Mouse (Mus musculus): Measurements from ENCODE around the gene Copa. TPM values are rescaled to one million over a fixed set of nuclear protein-coding genes. Genes with fewer than 3 reads are reported as not detected.

Copa gene
- polyA plus RNA-seq, 1 experiment = 163 TPM

- Histone ChIP-seq H3K36me3 (ENCODE audit: control insufficient read depth, insufficient read depth, low read length, poor library complexity, severe bottlenecking) (peaks cover 37% of the 10 kb centered on the region), H3K4me3 (ENCODE audit: low read depth, low read length) (no peak overlapping the region), H3K9me3 (replicated peaks; ENCODE audit: control insufficient read depth, insufficient read depth, low read length, poor library complexity, severe bottlenecking) (no peaks in the 10 kb centered on the region), H3K27ac (ENCODE audit: insufficient read depth, low read length) (no peak overlapping the region), H3K4me1 (ENCODE audit: control insufficient read depth, insufficient read depth, low read length) (no peaks in the 10 kb centered on the region), H3K27me3 (ENCODE audit: control insufficient read depth, insufficient read depth, low read length, poor library complexity, severe bottlenecking) (no peaks in the 10 kb centered on the region), H3K9ac (ENCODE audit: low read depth, poor library complexity, severe bottlenecking) (no peak overlapping the region)
- no peak for TF ChIP-seq CTCF (IDR thresholded peaks at IDR 0.05; ENCODE audit: low read depth, low read length)
- TF ChIP-seq EP300 (IDR thresholded peaks at IDR 0.05; ENCODE audit: insufficient read depth, low read depth, low read length) = no peak
- TF ChIP-seq POLR2A (IDR thresholded peaks at IDR 0.05; ENCODE audit: insufficient read depth, low read length) = no peak
These were observed 12.9 kb downstream of the Copa start for GRCm38 (mm10) chr1:172095202-172095601.

DNA sequence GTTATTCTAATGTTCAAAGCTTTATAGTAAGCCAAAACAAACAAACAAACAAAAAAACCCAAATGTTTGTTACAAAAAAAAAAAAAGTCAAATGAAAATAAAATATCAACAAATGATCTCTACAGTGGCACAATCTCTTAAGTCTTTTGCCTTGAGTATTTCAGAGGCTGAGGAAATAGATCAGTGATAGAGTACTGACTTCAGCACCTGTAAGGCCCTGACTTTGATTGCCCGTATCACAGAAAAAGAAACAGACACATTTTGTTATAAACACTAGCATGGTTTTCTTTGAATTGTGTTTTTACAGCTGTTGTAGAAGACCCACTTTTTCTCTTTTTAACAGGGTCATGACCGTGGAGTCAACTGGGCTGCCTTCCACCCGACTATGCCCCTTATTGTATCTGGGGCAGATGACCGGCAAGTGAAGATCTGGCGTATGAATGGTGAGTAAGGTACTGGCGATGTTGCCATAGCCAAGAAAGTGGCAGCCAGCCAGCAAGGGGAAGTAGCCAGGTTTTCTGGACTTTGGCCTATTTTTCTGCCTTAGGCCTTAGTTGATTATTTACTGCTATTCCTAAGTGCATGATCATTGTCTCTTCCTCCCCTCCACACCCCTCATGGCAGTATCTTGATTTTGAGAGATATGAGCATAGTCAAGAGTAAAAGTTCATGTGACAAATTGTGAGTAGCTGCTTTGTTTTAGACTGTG, 17.1 kb downstream of the Copa start:
- TF ChIP-seq EP300 (IDR thresholded peaks at IDR 0.05; ENCODE audit: insufficient read depth, low read depth, low read length) = no peak
- TF ChIP-seq CTCF (IDR thresholded peaks at IDR 0.05; ENCODE audit: low read depth, low read length) = no peak
- no peak for TF ChIP-seq POLR2A (IDR thresholded peaks at IDR 0.05; ENCODE audit: insufficient read depth, low read length)
- no peaks in the 10 kb centered on the region for H3K4me1 ChIP-seq (ENCODE audit: control insufficient read depth, insufficient read depth, low read length)
- no peak overlapping the region for H3K9ac ChIP-seq (ENCODE audit: low read depth, poor library complexity, severe bottlenecking)
- no peaks in the 10 kb centered on the region for H3K27me3 ChIP-seq (ENCODE audit: control insufficient read depth, insufficient read depth, low read length, poor library complexity, severe bottlenecking)
- H3K27ac ChIP-seq (ENCODE audit: insufficient read depth, low read length) = no peak overlapping the region
- peaks cover 29% of the 10 kb centered on the region for H3K36me3 ChIP-seq (ENCODE audit: control insufficient read depth, insufficient read depth, low read length, poor library complexity, severe bottlenecking)
- H3K9me3 ChIP-seq (replicated peaks; ENCODE audit: control insufficient read depth, insufficient read depth, low read length, poor library complexity, severe bottlenecking) = no peaks in the 10 kb centered on the region
- no peak overlapping the region for H3K4me3 ChIP-seq (ENCODE audit: low read depth, low read length)

DNA sequence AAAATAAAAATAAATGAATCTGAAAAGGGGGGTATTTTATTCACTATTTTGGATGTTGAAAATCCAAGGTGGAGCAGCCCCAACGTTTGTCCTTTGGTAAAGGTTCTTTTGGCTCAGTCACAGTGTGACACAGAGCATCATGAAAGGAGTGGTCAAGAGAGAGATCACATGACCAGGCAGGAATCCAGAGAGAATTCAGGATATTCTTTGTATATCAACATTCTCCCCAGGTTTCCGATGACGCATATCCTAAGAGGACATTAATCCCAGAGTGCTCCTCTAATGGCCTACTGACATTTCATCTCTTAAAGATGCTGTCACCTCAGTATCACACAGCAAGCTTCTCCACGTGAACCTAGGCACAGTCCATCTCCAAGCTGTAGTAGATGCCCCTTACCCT, 21.3 kb downstream of the Copa start:
- H3K27me3 ChIP-seq (ENCODE audit: control insufficient read depth, insufficient read depth, low read length, poor library complexity, severe bottlenecking) = no peaks in the 10 kb centered on the region
- no peaks in the 10 kb centered on the region for H3K9me3 ChIP-seq (replicated peaks; ENCODE audit: control insufficient read depth, insufficient read depth, low read length, poor library complexity, severe bottlenecking)
- TF ChIP-seq POLR2A (IDR thresholded peaks at IDR 0.05; ENCODE audit: insufficient read depth, low read length) (no peak), EP300 (IDR thresholded peaks at IDR 0.05; ENCODE audit: insufficient read depth, low read depth, low read length) (no peak), CTCF (IDR thresholded peaks at IDR 0.05; ENCODE audit: low read depth, low read length) (no peak)
- peaks cover 29% of the 10 kb centered on the region for H3K36me3 ChIP-seq (ENCODE audit: control insufficient read depth, insufficient read depth, low read length, poor library complexity, severe bottlenecking)
- H3K9ac ChIP-seq (ENCODE audit: low read depth, poor library complexity, severe bottlenecking) = no peak overlapping the region
- no peak overlapping the region for H3K4me3 ChIP-seq (ENCODE audit: low read depth, low read length)
- no peak overlapping the region for H3K27ac ChIP-seq (ENCODE audit: insufficient read depth, low read length)
- no peaks in the 10 kb centered on the region for H3K4me1 ChIP-seq (ENCODE audit: control insufficient read depth, insufficient read depth, low read length)

- H3K4me1 ChIP-seq (ENCODE audit: control insufficient read depth, insufficient read depth, low read length) = no peaks in the 10 kb centered on the region
- peaks cover 35% of the 10 kb centered on the region for H3K36me3 ChIP-seq (ENCODE audit: control insufficient read depth, insufficient read depth, low read length, poor library complexity, severe bottlenecking)
- no peaks in the 10 kb centered on the region for H3K27me3 ChIP-seq (ENCODE audit: control insufficient read depth, insufficient read depth, low read length, poor library complexity, severe bottlenecking)
- H3K27ac ChIP-seq (ENCODE audit: insufficient read depth, low read length) = no peak overlapping the region
- H3K4me3 ChIP-seq (ENCODE audit: low read depth, low read length) = no peak overlapping the region
- no peak overlapping the region for H3K9ac ChIP-seq (ENCODE audit: low read depth, poor library complexity, severe bottlenecking)
- no peaks in the 10 kb centered on the region for H3K9me3 ChIP-seq (replicated peaks; ENCODE audit: control insufficient read depth, insufficient read depth, low read length, poor library complexity, severe bottlenecking)
- no peak for TF ChIP-seq POLR2A (IDR thresholded peaks at IDR 0.05; ENCODE audit: insufficient read depth, low read length)
- TF ChIP-seq EP300 (IDR thresholded peaks at IDR 0.05; ENCODE audit: insufficient read depth, low read depth, low read length) = no peak
- no peak for TF ChIP-seq CTCF (IDR thresholded peaks at IDR 0.05; ENCODE audit: low read depth, low read length)
These were observed 22.8 kb downstream of the Copa start for GRCm38 (mm10) chr1:172105101-172105500.

DNA sequence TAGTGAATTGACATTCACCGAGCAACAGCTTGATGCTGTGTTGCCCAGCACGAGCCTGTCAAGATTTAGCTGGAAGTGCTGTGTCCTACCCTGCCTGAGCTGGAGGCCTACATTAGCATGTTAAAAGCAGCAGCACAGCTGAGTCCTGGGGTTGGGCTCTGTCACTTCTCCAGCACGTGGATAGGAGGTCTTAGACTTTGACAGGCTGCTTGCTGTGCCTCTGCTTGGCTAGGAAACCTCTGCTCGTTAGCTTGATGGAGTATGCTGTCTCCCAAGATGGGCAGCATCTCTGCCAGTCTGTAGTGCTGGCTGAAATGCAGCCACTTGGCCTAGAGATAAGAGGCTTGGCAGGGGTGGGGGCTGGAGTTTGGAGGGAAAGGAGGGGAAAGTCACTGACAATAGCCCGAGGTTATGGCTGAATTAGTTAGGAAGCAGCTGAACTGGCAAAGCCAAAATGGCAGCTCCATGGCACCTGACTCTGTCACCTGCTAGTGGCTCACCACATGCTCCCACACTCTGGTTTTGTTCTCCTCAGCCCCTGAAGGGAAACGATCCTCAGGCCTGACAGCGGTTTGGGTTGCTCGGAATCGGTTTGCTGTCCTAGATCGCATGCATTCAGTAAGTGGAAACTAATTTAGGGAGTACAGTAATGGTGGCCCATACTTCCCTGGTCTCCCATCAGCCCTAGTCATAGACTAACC, 25.6 kb downstream of the Copa start:
- H3K9me3 ChIP-seq (replicated peaks; ENCODE audit: control insufficient read depth, insufficient read depth, low read length, poor library complexity, severe bottlenecking) = no peaks in the 10 kb centered on the region
- no peak overlapping the region for H3K4me3 ChIP-seq (ENCODE audit: low read depth, low read length)
- no peak overlapping the region for H3K9ac ChIP-seq (ENCODE audit: low read depth, poor library complexity, severe bottlenecking)
- H3K27ac ChIP-seq (ENCODE audit: insufficient read depth, low read length) = no peak overlapping the region
- H3K36me3 ChIP-seq (ENCODE audit: control insufficient read depth, insufficient read depth, low read length, poor library complexity, severe bottlenecking) = peaks cover 45% of the 10 kb centered on the region
- no peaks in the 10 kb centered on the region for H3K4me1 ChIP-seq (ENCODE audit: control insufficient read depth, insufficient read depth, low read length)
- no peaks in the 10 kb centered on the region for H3K27me3 ChIP-seq (ENCODE audit: control insufficient read depth, insufficient read depth, low read length, poor library complexity, severe bottlenecking)
- no peak for TF ChIP-seq CTCF (IDR thresholded peaks at IDR 0.05; ENCODE audit: low read depth, low read length)

DNA sequence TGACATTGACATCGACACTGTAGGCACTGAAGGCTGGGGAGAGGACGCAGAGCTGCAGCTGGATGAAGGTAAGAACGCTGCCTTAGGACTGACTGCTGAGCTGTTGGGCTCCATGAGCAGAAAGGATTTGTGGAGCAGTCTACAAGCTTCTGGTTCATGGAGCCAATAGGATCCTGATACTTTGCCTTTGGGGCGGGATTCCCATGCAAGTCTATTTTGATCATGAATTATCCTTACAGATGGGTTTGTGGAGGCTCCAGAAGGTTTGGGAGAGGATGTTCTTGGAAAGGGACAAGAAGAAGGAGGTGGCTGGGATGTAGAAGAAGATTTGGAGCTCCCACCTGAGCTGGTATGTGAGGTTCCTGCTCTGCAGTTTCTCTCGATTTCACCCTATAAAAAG, 34.6 kb downstream of the Copa start:
- TF ChIP-seq POLR2A (IDR thresholded peaks at IDR 0.05; ENCODE audit: insufficient read depth, low read length) = no peak
- TF ChIP-seq CTCF (IDR thresholded peaks at IDR 0.05; ENCODE audit: low read depth, low read length) = no peak
- TF ChIP-seq EP300 (IDR thresholded peaks at IDR 0.05; ENCODE audit: insufficient read depth, low read depth, low read length) = no peak
- H3K27me3 ChIP-seq (ENCODE audit: control insufficient read depth, insufficient read depth, low read length, poor library complexity, severe bottlenecking) = no peaks in the 10 kb centered on the region
- peaks cover 65% of the 10 kb centered on the region for H3K36me3 ChIP-seq (ENCODE audit: control insufficient read depth, insufficient read depth, low read length, poor library complexity, severe bottlenecking)
- no peaks in the 10 kb centered on the region for H3K9me3 ChIP-seq (replicated peaks; ENCODE audit: control insufficient read depth, insufficient read depth, low read length, poor library complexity, severe bottlenecking)
- H3K4me1 ChIP-seq (ENCODE audit: control insufficient read depth, insufficient read depth, low read length) = no peaks in the 10 kb centered on the region
- H3K4me3 ChIP-seq (ENCODE audit: low read depth, low read length) = no peak overlapping the region
- no peak overlapping the region for H3K27ac ChIP-seq (ENCODE audit: insufficient read depth, low read length)
- no peak overlapping the region for H3K9ac ChIP-seq (ENCODE audit: low read depth, poor library complexity, severe bottlenecking)

All from ES-Bruce4 (cell line).